Mouse (Mus musculus): Measurements from ENCODE around the gene 1110057P08Rik. TPM values are rescaled to one million over a fixed set of nuclear protein-coding genes. Genes with fewer than 3 reads are reported as not detected.
"Not testable (repeated sequence)": the region's sequence is repeated elsewhere in the genome, so short reads cannot be mapped to it uniquely, and the experiment has no call there.

Gene 1110057P08Rik
- polyA plus RNA-seq (2015; fragmentation: Nextera tagmentation; extraction: Ambion mirVana): not detected in 2 replicates

DNA sequence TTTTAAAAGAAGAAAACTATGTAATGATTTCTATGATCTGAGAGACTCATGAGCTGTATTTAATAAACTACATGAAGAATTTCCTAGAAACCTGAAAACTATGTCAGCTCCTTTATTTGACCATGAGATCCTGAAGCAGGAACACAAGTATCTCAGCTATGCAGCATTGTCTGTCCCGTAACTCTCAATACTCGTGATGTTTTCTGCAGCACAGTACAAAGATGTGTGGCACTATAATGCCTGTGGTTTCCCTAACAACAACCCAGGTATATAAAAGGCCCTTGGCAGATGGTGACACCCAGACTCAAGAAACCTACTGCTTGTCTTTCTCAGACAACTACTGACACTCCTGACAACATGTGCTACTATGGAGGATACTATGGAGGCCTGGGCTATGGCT lies at the start of gene 1110057P08Rik:
1110057P08Rik (plus strand) TSS at position 301 of the 400 bp plus-strand sequence.
- H3K4me3 ChIP-seq: no peak within 1 kb of the TSS
- H3K9me3 ChIP-seq: no peaks in the 10 kb centered on the region
- H3K4me1 ChIP-seq (replicated peaks): no peaks in the 10 kb centered on the region
- no peak within 1 kb of the TSS for H3K4me2 ChIP-seq
- ATAC-seq (ENCODE audit: low FRiP score): no peak
- H3K27ac ChIP-seq: no peak within 1 kb of the TSS
- WGBS: 80% methylated on average over 2 of the region's 2 CpGs
- H3K27me3 ChIP-seq: no peaks in the 10 kb centered on the region
- no peak within 1 kb of the TSS for H3K9ac ChIP-seq
- H3K36me3 ChIP-seq: no peaks in the 10 kb centered on the region

DNA sequence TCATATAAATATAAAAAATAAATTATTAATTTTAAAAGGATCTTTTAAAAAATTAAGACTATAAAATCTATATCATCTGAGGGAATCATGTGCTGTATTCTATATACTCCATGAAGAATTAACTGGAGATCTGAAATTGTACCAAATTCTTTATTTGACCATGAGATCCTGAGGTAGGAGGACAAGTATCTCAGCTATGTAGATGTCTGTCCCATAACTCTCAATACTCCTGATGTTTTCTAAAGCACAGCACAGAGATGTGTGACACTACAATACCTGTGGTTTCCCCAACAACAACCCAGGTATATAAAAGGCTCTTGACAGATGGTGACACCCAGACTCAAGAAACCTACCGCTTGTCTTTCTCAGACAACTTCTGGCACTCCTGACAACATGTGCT lies 34.0 kb upstream of the 1110057P08Rik start, which contains the start of gene Gm6358:
Gm6358 (plus strand) TSS at position 301 of the 400 bp plus-strand sequence.
- no peaks in the 10 kb centered on the region for H3K36me3 ChIP-seq
- ATAC-seq (ENCODE audit: low FRiP score): no peak
- no peaks in the 10 kb centered on the region for H3K4me1 ChIP-seq (replicated peaks)
- WGBS: 92% methylated on average over 1 of the region's 1 CpGs
- H3K4me2 ChIP-seq: no peak within 1 kb of the TSS
- no peak within 1 kb of the TSS for H3K4me3 ChIP-seq
- H3K27ac ChIP-seq: no peak within 1 kb of the TSS
- H3K9ac ChIP-seq: no peak within 1 kb of the TSS
- no peaks in the 10 kb centered on the region for H3K27me3 ChIP-seq
- H3K9me3 ChIP-seq: no peaks in the 10 kb centered on the region

DNA sequence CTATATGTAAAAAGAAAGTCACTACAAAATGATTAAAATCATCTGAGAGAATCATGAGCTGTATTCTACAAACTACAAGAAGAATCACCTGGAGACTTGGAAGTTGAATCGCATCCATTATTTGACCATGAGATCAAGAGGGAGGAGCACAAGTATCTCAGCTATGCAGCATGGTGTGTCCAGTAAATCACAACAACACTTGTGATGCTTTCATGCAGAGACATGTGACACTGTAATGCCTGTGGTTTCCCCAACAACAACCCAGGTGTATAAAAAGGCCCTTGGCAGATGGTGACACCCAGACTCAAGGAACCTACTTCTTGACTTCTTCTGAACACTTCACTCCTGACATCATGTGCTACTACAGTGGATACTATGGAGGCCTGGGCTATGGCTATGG lies 23.7 kb upstream of the 1110057P08Rik start, which contains the start of gene Gm10061:
Gm10061 (plus strand) TSS at position 301 of the 400 bp plus-strand sequence.
- H3K4me1 ChIP-seq (replicated peaks): no peaks in the 10 kb centered on the region
- H3K4me2 ChIP-seq: no peak within 1 kb of the TSS
- no peaks in the 10 kb centered on the region for H3K27me3 ChIP-seq
- no peak within 1 kb of the TSS for H3K27ac ChIP-seq
- H3K36me3 ChIP-seq: no peaks in the 10 kb centered on the region
- ATAC-seq (ENCODE audit: low FRiP score): no peak
- no peak within 1 kb of the TSS for H3K4me3 ChIP-seq
- no peaks in the 10 kb centered on the region for H3K9me3 ChIP-seq
- WGBS: 97% methylated on average over 1 of the region's 1 CpGs
- H3K9ac ChIP-seq: no peak within 1 kb of the TSS

DNA sequence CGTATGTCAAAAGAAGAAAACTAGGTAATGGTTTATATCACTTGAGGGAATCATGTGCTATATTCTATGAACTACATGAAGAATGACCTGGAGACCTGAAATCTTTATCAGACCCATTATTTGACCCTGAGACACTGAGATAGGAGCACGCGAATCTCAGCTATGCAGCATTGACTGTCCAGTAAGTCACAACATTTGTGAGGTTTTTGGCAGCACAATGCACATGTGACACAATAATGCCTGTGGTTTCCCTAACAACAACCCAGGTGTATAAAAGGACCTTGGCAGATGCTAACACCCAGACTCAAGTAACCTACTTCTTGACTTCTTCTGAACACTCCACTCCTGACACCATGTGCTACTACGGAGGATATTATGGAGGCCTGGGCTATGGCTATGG lies 16.9 kb upstream of the 1110057P08Rik start, which contains the start of gene Gm9789:
Gm9789 (plus strand) TSS at position 301 of the 400 bp plus-strand sequence.
- Histone ChIP-seq H3K9ac (no peak within 1 kb of the TSS), H3K27ac (no peak within 1 kb of the TSS), H3K36me3 (no peaks in the 10 kb centered on the region), H3K9me3 (no peaks in the 10 kb centered on the region), H3K4me3 (no peak within 1 kb of the TSS), H3K4me1 (replicated peaks) (no peaks in the 10 kb centered on the region), H3K4me2 (no peak within 1 kb of the TSS), H3K27me3 (no peaks in the 10 kb centered on the region)
- WGBS: 90% methylated on average over 4 of the region's 4 CpGs
- no peak for ATAC-seq (ENCODE audit: low FRiP score)

DNA sequence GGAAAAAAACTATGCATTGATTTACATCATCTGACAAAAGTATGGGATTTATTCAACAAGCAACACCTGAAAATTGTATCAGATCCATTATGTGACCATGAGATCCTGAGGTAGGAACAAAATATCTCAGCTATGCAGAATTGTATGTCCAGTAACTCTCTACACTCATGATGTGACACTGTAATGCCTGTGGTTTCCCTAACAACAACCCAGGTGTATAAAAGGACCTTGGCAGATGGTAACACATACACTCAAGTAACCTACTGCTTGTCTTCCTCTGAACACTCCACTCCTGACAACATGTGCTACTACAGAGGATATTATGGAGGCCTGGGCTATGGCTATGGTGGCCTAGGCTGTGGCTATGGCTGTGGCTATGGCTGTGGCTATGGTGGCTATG lies 5.3 kb upstream of the 1110057P08Rik start, which contains the start of gene Gm7735:
Gm7735 (plus strand) TSS at position 301 of the 400 bp plus-strand sequence.
- not testable (repeated sequence) for H3K27me3 ChIP-seq; ATAC-seq (ENCODE audit: low FRiP score); H3K4me1 ChIP-seq (replicated peaks); H3K4me2 ChIP-seq; H3K36me3 ChIP-seq; H3K9ac ChIP-seq; H3K4me3 ChIP-seq; H3K27ac ChIP-seq; H3K9me3 ChIP-seq

DNA sequence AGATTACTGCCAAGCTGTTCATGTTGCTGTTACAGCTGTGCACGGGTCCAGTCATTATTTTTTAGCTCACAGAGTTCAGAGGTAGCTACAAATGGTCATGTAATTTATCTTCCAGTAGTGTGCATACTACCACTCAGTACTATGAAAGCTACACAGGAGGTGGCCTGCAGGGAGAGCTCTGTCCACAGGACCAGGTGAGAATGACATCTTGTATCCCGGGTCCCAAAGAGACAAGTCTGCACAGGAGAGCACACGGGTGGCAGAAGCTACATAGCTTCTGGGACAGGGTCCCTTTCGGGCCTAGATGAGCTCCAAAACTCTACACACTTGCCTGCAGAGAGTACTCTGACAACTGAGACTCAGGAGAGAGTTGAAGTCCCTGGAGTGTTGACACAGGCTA lies 14.1 kb downstream of the 1110057P08Rik start:
- Histone ChIP-seq H3K4me3 (no peak overlapping the region), H3K9ac (no peak overlapping the region), H3K9me3 (no peaks in the 10 kb centered on the region), H3K27ac (no peak overlapping the region), H3K4me1 (replicated peaks) (no peaks in the 10 kb centered on the region), H3K4me2 (no peak overlapping the region), H3K36me3 (no peaks in the 10 kb centered on the region), H3K27me3 (no peaks in the 10 kb centered on the region)
- ATAC-seq (ENCODE audit: low FRiP score): no peak
- WGBS: 86% methylated on average over 4 of the region's 4 CpGs

DNA sequence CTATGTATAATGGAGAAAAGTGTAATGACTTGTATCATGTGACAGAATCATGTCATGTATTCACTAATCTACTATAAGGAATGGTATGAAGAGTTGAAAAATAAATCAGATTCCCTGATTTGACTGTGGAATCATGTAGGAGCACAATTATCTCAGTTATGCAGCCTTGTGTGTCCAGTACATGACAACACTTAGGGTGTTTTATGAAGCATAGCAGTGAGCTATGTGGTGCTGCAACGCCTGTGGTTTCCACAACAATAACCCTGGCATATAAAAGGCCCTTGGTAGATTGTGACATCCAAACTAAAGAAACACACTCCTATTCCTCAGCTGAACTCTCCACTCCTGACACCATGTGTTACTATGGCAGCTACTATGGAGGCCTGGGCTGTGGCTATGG lies 31.0 kb downstream of the 1110057P08Rik start, which contains the start of gene Krtap20-2:
Krtap20-2 (plus strand) TSS at position 301 of the 400 bp plus-strand sequence.
- H3K9me3 ChIP-seq: no peaks in the 10 kb centered on the region
- H3K27ac ChIP-seq: no peak within 1 kb of the TSS
- 69% methylated on average over 1 of the region's 1 CpGs for WGBS
- no peak within 1 kb of the TSS for H3K9ac ChIP-seq
- H3K36me3 ChIP-seq: no peaks in the 10 kb centered on the region
- H3K4me1 ChIP-seq (replicated peaks): no peaks in the 10 kb centered on the region
- H3K4me2 ChIP-seq: no peak within 1 kb of the TSS
- H3K4me3 ChIP-seq: no peak within 1 kb of the TSS
- H3K27me3 ChIP-seq: no peaks in the 10 kb centered on the region
- no peak for ATAC-seq (ENCODE audit: low FRiP score)

Other genes with a start within 250 kb of the 1110057P08Rik start
- gene Krtap19-9b, start 242.5 kb upstream of the 1110057P08Rik start, polyA plus RNA-seq (2015; fragmentation: Nextera tagmentation; extraction: Ambion mirVana): not detected in 2 replicates
- gene Krtap16-3, start 211.9 kb upstream of the 1110057P08Rik start, polyA plus RNA-seq (2015; fragmentation: Nextera tagmentation; extraction: Ambion mirVana): not detected in 2 replicates
- gene Krtap22-2, start 164.0 kb upstream of the 1110057P08Rik start, polyA plus RNA-seq (2015; fragmentation: Nextera tagmentation; extraction: Ambion mirVana): not detected in 2 replicates
- not detected in 2 replicates for gene Gm10229, start 159.5 kb upstream of the 1110057P08Rik start, polyA plus RNA-seq (2015; fragmentation: Nextera tagmentation; extraction: Ambion mirVana)
- not detected in 2 replicates for gene Krtap6-1, start 143.0 kb upstream of the 1110057P08Rik start, polyA plus RNA-seq (2015; fragmentation: Nextera tagmentation; extraction: Ambion mirVana)
- not detected in 2 replicates for gene Gm10228, start 133.3 kb upstream of the 1110057P08Rik start, polyA plus RNA-seq (2015; fragmentation: Nextera tagmentation; extraction: Ambion mirVana)
- not detected in 2 replicates for gene Krtap6-5, start 126.9 kb upstream of the 1110057P08Rik start, polyA plus RNA-seq (2015; fragmentation: Nextera tagmentation; extraction: Ambion mirVana)
- gene 1110025L11Rik, start 110.7 kb upstream of the 1110057P08Rik start, polyA plus RNA-seq (2015; fragmentation: Nextera tagmentation; extraction: Ambion mirVana): not detected in 2 replicates
- gene Krtap6-3, start 90.7 kb upstream of the 1110057P08Rik start, polyA plus RNA-seq (2015; fragmentation: Nextera tagmentation; extraction: Ambion mirVana): not detected in 2 replicates
- not detected in 2 replicates for gene Gm6358, start 33.9 kb upstream of the 1110057P08Rik start, polyA plus RNA-seq (2015; fragmentation: Nextera tagmentation; extraction: Ambion mirVana)
- not detected in 2 replicates for gene Gm10061, start 23.6 kb upstream of the 1110057P08Rik start, polyA plus RNA-seq (2015; fragmentation: Nextera tagmentation; extraction: Ambion mirVana)
- gene Gm9789, start 16.8 kb upstream of the 1110057P08Rik start, polyA plus RNA-seq (2015; fragmentation: Nextera tagmentation; extraction: Ambion mirVana): not detected in 2 replicates
- gene Gm7735, start 5.2 kb upstream of the 1110057P08Rik start, polyA plus RNA-seq (2015; fragmentation: Nextera tagmentation; extraction: Ambion mirVana): not detected in 2 replicates
- gene Krtap20-2, start 31.1 kb downstream of the 1110057P08Rik start, polyA plus RNA-seq (2015; fragmentation: Nextera tagmentation; extraction: Ambion mirVana): not detected in 2 replicates
- not detected in 2 replicates for gene Krtap21-1, start 229.1 kb downstream of the 1110057P08Rik start, polyA plus RNA-seq (2015; fragmentation: Nextera tagmentation; extraction: Ambion mirVana)
- gene Krtap6-2, start 245.4 kb downstream of the 1110057P08Rik start, polyA plus RNA-seq (2015; fragmentation: Nextera tagmentation; extraction: Ambion mirVana): not detected in 2 replicates